Mouse (Mus musculus) forebrain, embryonic 13.5 days (tissue): ENCODE measurements at regions not wholly inside any gene's neighbourhood (a gene's known extent, or its start where the extent isn't known, plus 50 kb on each side); places are given as distances from the start of the nearest gene placed in this dataset.
A peak's percentile ranks its signal among the peaks of the same experiment; 100 is the strongest.

Source experiments
- ATAC-seq: fragments of 200-750 bp; cut with Nextera tagmentation; 2 replicates; pipeline ENCODE4 v1.8.0; 2017
- H3K27ac ChIP-seq: fragments of 300-500 bp; sonication (generic); 2 replicates; pipeline ENCODE4 v1.5.1; 2015; ENCODE audit warnings: inconsistent platforms, mild to moderate bottlenecking, moderate library complexity
- H3K27me3 ChIP-seq: fragments of 300-500 bp; sonication (generic); 2 replicates; pipeline ENCODE4 v1.6.1; 2015; ENCODE audit warnings: mild to moderate bottlenecking, inconsistent platforms
- H3K36me3 ChIP-seq: fragments of 300-500 bp; sonication (generic); 2 replicates; pipeline ENCODE4 v1.6.1; 2015; ENCODE audit warnings: mild to moderate bottlenecking, inconsistent platforms; ENCODE audit not compliant: poor library complexity, severe bottlenecking
- H3K4me1 ChIP-seq: fragments of 300-500 bp; sonication (generic); 2 replicates; pipeline ENCODE4 v1.6.1; 2015; ENCODE audit warnings: inconsistent platforms
- H3K4me2 ChIP-seq: fragments of 300-500 bp; sonication (generic); 2 replicates; pipeline ENCODE4 v1.6.1; 2015; ENCODE audit warnings: inconsistent platforms, mild to moderate bottlenecking, moderate library complexity
- H3K4me3 ChIP-seq: fragments of 300-500 bp; sonication (generic); 2 replicates; pipeline ENCODE4 v1.5.1; 2015; ENCODE audit warnings: mild to moderate bottlenecking, inconsistent platforms
- H3K9ac ChIP-seq: fragments of 300-500 bp; sonication (generic); 2 replicates; pipeline ENCODE4 v1.6.1; 2015; ENCODE audit warnings: mild to moderate bottlenecking, inconsistent platforms
- H3K9me3 ChIP-seq: fragments of 300-500 bp; sonication (generic); replicated peaks from 2 replicates; pipeline ENCODE4 v1.6.1; 2016; ENCODE audit warnings: inconsistent platforms
- WGBS: fragments of 180-500 bp; shearing (Covaris S2); methylation state at CpG from one replicate; pipeline ENCODE4 v1.1.7; 2015; 5-methylcytosine and 5-hydroxymethylcytosine counted together

DNA sequence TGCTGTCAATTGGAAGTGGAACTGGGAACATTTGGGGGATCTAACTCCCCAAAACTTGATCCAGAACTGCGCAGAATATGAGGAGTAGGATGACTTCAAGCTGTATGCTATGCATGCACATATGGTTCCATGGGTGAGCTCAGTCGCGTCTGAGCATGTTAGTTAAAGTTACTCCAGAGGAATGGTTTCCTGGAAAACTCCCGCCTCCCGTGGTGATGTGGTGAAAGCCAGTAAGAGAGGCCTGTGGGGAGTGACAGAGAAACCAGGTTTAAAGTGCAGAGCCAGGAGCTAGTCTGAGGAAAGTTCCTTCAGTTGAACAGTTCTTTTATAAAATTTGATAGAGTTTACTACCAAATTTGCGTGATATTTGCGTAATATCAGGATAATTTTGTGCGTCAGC, 73.1 kb upstream of the Haao start:
- peaks cover 7% of the 10 kb centered on the region for H3K4me1 ChIP-seq
- no peak overlapping the region for H3K4me2 ChIP-seq
- no peak overlapping the region for H3K4me3 ChIP-seq
- H3K36me3 ChIP-seq = no peaks in the 10 kb centered on the region
- no peak overlapping the region for H3K27ac ChIP-seq
- H3K9ac ChIP-seq = no peak overlapping the region
- ATAC-seq = no peak
- WGBS = 82% methylated on average over 8 of the region's 8 CpGs
- H3K9me3 ChIP-seq = no peaks in the 10 kb centered on the region
- no peaks in the 10 kb centered on the region for H3K27me3 ChIP-seq

DNA sequence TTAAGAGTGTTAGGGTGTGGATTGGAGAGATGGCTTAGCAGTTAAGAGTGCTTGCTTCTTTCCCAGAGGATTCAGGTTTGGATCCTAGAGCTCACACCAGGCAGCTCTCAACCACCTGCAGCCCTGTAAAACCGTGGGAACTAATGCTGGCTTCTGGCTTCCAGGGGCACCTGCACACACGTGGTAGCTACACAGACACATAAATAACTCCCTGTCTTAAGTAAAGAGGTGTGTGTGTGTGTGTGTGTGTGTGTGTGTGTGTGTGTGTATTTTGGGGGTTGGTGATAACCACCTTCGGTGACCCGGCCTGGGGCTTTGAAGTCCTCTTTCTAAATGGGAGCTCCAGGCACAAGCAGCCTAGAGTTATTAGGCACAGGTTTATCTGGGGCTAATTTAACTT, 72.5 kb upstream of the Haao start:
- H3K27ac ChIP-seq = no peak overlapping the region
- ATAC-seq = no peak
- H3K4me2 ChIP-seq = no peak overlapping the region
- no peaks in the 10 kb centered on the region for H3K36me3 ChIP-seq
- H3K4me1 ChIP-seq = peaks cover 7% of the 10 kb centered on the region
- no peaks in the 10 kb centered on the region for H3K9me3 ChIP-seq
- no peak overlapping the region for H3K9ac ChIP-seq
- H3K4me3 ChIP-seq = no peak overlapping the region
- 38% methylated on average over 4 of the region's 4 CpGs for WGBS
- no peaks in the 10 kb centered on the region for H3K27me3 ChIP-seq

DNA sequence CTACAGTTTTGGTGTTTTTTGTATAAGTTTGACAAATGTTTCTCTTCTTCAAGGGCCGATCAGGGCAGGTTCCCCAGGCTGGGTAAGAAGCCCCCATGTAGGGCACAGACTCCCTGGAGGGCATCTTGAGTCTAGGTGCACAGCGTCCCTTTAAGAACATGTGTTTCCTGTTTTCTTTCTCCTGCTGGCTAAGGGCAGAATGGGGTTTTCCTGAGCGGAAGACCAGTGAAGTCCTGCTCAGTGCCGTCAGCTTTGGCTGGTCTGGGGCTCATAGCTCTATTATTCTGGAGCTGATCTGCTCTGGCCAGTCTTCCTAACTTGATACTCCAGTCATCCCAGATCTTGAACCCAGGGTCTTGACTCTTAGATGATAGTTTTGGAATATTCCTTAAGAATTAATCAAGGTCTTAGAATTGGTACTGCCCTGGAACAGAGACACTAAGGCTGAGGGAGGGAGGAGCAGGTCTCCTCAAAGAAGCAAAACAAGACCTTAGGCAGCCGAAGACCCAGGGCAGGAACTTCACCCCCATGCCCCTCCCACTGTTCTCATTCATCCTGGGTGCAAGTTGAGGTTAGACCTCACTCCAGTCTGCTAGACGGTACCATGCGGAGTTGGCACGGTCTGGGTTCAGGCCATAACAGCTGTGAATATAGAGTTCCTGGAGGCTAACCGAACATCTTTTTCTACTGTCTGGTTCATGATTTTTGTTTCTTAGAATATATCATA, 70.8 kb upstream of the Haao start:
- H3K36me3 ChIP-seq = no peaks in the 10 kb centered on the region
- H3K4me2 ChIP-seq = no peak overlapping the region
- no peak overlapping the region for H3K4me3 ChIP-seq
- no peak for ATAC-seq
- no peaks in the 10 kb centered on the region for H3K9me3 ChIP-seq
- peaks cover 7% of the 10 kb centered on the region for H3K4me1 ChIP-seq
- 88% methylated on average over 9 of the region's 9 CpGs for WGBS
- no peak overlapping the region for H3K27ac ChIP-seq
- H3K27me3 ChIP-seq = no peaks in the 10 kb centered on the region
- H3K9ac ChIP-seq = no peak overlapping the region

DNA sequence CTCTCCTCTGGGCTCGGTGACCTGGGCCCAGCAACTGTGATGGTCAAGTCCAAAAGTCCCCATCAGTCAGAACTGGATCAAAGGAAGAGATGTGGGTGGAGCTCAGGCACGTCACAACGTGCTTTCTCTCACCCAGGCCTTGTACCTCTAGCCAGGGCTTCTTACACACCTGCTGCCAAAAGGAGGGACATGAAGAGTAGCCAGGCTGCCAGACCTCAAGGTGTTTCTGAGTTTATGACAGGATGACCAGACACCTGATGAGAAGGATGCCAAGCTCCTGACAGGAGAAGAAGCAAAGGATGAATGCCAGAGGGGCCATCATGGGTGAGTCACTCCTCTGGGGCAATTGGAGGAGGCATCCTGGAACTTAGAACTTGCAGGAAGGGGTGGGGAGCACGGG, 70.0 kb upstream of the Haao start:
- H3K27me3 ChIP-seq = no peaks in the 10 kb centered on the region
- 89% methylated on average over 4 of the region's 4 CpGs for WGBS
- H3K4me1 ChIP-seq = peaks cover 7% of the 10 kb centered on the region
- H3K36me3 ChIP-seq = no peaks in the 10 kb centered on the region
- no peak overlapping the region for H3K4me3 ChIP-seq
- H3K4me2 ChIP-seq = no peak overlapping the region
- no peak overlapping the region for H3K27ac ChIP-seq
- ATAC-seq = no peak
- H3K9ac ChIP-seq = no peak overlapping the region
- no peaks in the 10 kb centered on the region for H3K9me3 ChIP-seq

DNA sequence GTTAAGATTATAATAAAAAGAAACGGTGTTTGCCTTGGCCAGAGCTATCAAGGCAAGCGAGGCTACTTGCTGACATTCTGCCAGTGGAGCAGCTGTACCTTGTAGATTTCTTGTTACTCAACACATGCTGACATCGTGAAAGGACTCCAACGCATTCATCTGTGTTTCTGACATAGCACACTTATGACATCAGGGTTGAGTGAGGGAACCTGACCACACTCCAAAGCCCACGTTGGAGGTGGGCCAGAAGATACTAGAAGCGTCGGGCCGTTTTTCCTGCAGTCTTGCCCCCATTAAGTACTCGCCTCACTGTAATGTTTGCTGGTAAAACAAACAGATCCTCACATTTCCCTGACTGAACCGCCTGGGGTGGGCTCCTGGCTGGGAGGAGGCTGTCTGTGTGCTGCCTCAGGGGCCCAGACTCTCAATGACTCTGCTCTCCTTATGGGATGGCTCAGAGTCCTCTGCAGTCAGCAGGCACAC, 69.0 kb upstream of the Haao start:
- 52% methylated on average over 10 of the region's 10 CpGs for WGBS
- no peak overlapping the region for H3K4me2 ChIP-seq
- no peaks in the 10 kb centered on the region for H3K9me3 ChIP-seq
- H3K9ac ChIP-seq = no peak overlapping the region
- no peaks in the 10 kb centered on the region for H3K36me3 ChIP-seq
- peaks cover 7% of the 10 kb centered on the region for H3K4me1 ChIP-seq
- H3K27me3 ChIP-seq = no peaks in the 10 kb centered on the region
- ATAC-seq = peak; percentile 48; the same call in 1 of the 2 replicates
- H3K4me3 ChIP-seq = no peak overlapping the region
- no peak overlapping the region for H3K27ac ChIP-seq

DNA sequence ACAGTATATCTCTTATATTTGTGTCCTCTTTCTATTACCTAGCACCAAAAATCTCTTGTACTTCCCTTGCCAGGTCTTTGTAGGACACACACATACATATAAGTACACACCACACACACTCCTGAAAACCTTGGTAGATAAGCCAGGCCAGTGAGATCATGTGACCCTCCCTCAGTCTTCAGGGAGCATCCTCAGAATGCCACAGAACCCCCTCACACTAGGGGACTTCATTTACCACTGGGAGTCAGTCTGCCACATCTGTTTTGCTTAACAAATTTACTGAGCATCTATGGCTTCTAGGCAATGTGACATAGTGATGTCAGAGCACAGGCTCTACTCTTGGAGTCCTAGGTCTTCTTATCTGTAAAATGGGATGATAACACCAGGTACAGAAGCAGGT, 67.3 kb upstream of the Haao start:
- no peak overlapping the region for H3K4me2 ChIP-seq
- H3K9me3 ChIP-seq = no peaks in the 10 kb centered on the region
- H3K36me3 ChIP-seq = no peaks in the 10 kb centered on the region
- no peaks in the 10 kb centered on the region for H3K27me3 ChIP-seq
- H3K27ac ChIP-seq = no peak overlapping the region
- no peak overlapping the region for H3K4me3 ChIP-seq
- H3K9ac ChIP-seq = no peak overlapping the region
- ATAC-seq = no peak
- peaks cover 4% of the 10 kb centered on the region for H3K4me1 ChIP-seq

DNA sequence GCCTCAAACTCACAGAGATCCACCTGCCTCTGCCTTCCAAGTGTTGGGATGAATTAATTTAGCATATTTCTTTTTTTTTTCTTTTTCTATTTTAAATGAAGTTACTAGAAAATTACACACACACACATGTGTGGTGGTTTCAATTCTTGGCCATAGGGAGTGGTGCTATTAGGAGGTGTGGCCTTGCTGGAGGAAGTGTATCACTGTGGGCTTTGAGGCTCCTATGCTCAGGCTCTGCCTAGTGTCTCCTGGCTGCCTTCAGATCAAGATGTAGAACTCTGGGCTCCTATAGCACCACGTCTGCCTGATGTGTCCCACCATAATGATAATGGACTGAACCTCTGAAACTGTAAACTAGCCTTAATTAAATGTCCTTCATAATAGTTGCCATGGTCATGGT, 66.8 kb upstream of the Haao start:
- no peak overlapping the region for H3K9ac ChIP-seq
- H3K9me3 ChIP-seq = no peaks in the 10 kb centered on the region
- no peak overlapping the region for H3K27ac ChIP-seq
- no peaks in the 10 kb centered on the region for H3K36me3 ChIP-seq
- H3K4me1 ChIP-seq = peaks cover 4% of the 10 kb centered on the region
- H3K27me3 ChIP-seq = no peaks in the 10 kb centered on the region
- no peak for ATAC-seq
- H3K4me2 ChIP-seq = no peak overlapping the region
- no peak overlapping the region for H3K4me3 ChIP-seq
- WGBS = 94% methylated on average over 1 of the region's 1 CpGs

DNA sequence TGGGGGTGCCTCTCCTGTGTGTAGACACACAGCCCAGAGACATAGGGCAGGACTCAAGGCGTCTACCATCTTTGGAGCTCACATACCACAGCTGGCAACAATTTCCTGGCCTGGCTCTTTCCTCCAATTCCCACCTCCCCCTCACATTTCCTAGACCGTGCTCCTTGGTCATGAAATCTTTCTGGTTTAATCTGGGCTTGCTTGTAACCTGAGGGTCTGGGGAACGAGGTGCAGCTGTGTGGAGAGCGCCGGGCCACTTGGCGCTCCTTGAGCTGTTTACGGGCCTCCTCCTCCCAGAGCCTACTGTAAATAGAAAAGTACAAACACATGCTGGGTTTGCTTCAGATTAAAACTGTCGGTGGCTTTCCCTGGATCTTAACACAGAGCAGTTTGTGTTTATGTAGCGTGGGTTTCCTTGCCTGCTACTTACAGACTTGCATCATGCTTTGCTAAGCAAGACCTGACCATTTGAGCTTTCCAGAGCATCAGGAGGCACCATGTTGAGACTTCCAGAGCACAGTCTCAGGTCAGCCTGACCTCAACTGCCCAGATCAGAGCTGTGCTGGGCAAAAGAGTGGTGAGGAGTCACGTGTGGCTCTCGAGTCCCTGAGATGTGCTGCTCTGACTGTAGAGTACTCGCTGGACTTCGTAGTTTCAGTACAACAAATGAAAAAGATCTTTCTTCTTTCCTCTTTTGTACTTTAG, 66.1 kb upstream of the Haao start:
- Histone ChIP-seq H3K4me1 (peaks cover 4% of the 10 kb centered on the region), H3K27ac (no peak overlapping the region), H3K36me3 (no peaks in the 10 kb centered on the region), H3K9ac (no peak overlapping the region), H3K9me3 (no peaks in the 10 kb centered on the region), H3K4me3 (no peak overlapping the region), H3K27me3 (no peaks in the 10 kb centered on the region), H3K4me2 (no peak overlapping the region)
- ATAC-seq = no peak
- WGBS = 79% methylated on average over 13 of the region's 13 CpGs

DNA sequence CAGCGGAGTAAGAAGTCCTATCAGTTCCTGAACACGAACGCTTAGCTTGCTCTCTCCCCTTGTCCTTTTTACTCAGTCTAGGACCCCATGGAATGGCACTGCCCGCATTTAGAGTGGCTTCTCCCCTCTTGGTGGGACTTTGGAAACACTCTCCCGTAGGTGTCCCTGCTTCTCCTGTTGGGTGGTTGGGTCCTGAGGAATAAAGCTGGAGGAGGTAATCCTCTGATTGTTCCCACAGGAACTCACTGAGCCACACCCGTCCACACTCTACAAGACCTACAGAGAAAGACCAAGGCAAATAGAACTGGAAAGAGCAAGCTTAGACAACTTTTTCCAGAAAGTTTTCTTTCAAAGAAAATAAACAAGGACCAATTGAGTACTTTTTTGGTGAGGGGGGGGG, 64.7 kb upstream of the Haao start:
- no peaks in the 10 kb centered on the region for H3K27me3 ChIP-seq
- H3K36me3 ChIP-seq = no peaks in the 10 kb centered on the region
- no peak overlapping the region for H3K4me3 ChIP-seq
- H3K9ac ChIP-seq = no peak overlapping the region
- no peak overlapping the region for H3K27ac ChIP-seq
- no peak for ATAC-seq
- WGBS = 88% methylated on average over 6 of the region's 6 CpGs
- H3K4me1 ChIP-seq = peaks cover 4% of the 10 kb centered on the region
- no peak overlapping the region for H3K4me2 ChIP-seq
- H3K9me3 ChIP-seq = no peaks in the 10 kb centered on the region

DNA sequence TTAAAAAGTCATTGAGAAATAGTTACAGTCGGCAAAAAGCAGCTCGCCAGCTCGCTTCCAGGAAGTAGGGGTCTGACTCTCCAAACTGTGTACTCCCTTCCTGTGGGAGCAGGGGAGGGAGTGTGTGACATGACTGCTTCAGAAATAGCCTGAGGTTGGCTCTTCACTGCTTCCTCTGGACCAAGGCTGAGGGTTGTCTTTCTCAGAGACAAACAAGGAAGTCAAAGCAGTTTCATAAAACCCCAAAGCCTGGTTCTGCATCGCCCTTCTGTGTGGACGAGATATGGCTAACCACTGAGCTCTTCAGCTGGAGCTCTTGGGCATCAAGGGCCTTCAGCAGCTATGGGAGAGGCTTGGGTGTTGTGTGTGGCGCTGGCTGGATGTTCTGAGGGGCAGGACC, 61.0 kb upstream of the Haao start:
- no peak overlapping the region for H3K4me2 ChIP-seq
- H3K36me3 ChIP-seq = no peaks in the 10 kb centered on the region
- H3K27ac ChIP-seq = no peak overlapping the region
- no peak for ATAC-seq
- no peak overlapping the region for H3K9ac ChIP-seq
- no peaks in the 10 kb centered on the region for H3K9me3 ChIP-seq
- H3K4me3 ChIP-seq = no peak overlapping the region
- no peaks in the 10 kb centered on the region for H3K27me3 ChIP-seq
- WGBS = 91% methylated on average over 6 of the region's 6 CpGs
- no peaks in the 10 kb centered on the region for H3K4me1 ChIP-seq

DNA sequence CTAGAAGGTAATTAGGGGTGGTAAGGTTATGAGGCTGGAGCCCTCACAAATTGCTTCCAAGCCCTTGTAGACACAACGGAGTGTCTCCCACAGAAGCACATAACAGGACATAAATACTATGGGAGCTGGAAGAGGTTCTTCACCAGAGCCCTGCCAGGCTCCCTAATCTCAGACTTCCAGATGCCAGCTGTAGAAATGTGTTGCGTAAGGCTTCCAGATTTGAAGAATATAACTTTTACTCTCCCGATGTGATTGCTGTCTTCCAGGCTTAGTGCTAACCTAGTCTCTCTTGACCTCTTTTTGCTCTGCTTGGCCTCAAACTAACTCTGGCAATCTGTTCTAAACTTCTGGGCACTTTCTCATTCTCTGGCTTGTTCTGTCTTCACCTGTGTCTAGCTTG, 59.8 kb upstream of the Haao start:
- 96% methylated on average over 3 of the region's 3 CpGs for WGBS
- H3K27me3 ChIP-seq = no peaks in the 10 kb centered on the region
- H3K4me1 ChIP-seq = no peaks in the 10 kb centered on the region
- H3K36me3 ChIP-seq = no peaks in the 10 kb centered on the region
- no peak overlapping the region for H3K9ac ChIP-seq
- no peak overlapping the region for H3K4me2 ChIP-seq
- no peaks in the 10 kb centered on the region for H3K9me3 ChIP-seq
- no peak overlapping the region for H3K4me3 ChIP-seq
- no peak overlapping the region for H3K27ac ChIP-seq
- no peak for ATAC-seq

DNA sequence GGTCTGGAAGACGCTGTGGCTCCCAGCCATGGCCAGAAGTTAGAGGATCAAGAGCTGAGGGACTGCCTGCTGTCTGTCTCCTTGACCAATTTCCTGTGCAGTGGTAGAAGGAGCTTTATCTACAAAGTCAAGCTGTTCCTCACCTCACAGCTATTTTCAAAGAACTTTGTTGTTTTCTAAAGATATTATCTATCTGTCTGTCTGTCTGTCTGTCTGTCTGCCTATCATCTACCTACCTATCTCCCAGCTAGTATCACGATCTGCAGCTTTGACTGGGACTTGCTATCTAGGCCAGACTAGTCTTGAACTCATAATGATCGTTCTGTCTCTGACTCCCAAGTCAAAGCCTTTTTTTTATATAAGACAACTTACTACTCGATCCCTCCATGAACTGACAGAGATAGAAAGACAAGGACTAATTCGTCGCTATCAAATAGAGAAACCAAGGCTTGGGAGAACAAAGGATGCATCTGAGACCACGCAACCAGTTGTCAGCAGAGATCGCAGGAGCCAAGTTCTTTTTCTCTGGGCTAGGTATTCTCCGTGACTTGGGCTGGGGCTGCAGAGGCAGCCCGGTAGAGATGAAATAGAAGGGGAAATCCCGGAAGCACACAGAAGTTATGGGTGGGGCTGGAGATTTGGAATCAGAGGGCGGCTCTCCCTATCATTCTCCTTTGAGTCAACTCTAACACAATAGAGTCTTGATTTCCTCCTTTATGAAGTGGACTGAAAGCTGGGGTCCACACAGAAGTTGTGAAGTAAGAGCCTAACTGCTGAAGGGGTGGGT, 59.2 kb upstream of the Haao start:
- Histone ChIP-seq H3K4me2 (no peak overlapping the region), H3K27ac (no peak overlapping the region), H3K9ac (no peak overlapping the region), H3K27me3 (no peaks in the 10 kb centered on the region), H3K9me3 (no peaks in the 10 kb centered on the region), H3K4me1 (no peaks in the 10 kb centered on the region), H3K4me3 (no peak overlapping the region), H3K36me3 (no peaks in the 10 kb centered on the region)
- 93% methylated on average over 12 of the region's 12 CpGs for WGBS
- ATAC-seq = no peak
